ENCODE assay signal across 7 mouse cellular contexts in the genomic region with DNA sequence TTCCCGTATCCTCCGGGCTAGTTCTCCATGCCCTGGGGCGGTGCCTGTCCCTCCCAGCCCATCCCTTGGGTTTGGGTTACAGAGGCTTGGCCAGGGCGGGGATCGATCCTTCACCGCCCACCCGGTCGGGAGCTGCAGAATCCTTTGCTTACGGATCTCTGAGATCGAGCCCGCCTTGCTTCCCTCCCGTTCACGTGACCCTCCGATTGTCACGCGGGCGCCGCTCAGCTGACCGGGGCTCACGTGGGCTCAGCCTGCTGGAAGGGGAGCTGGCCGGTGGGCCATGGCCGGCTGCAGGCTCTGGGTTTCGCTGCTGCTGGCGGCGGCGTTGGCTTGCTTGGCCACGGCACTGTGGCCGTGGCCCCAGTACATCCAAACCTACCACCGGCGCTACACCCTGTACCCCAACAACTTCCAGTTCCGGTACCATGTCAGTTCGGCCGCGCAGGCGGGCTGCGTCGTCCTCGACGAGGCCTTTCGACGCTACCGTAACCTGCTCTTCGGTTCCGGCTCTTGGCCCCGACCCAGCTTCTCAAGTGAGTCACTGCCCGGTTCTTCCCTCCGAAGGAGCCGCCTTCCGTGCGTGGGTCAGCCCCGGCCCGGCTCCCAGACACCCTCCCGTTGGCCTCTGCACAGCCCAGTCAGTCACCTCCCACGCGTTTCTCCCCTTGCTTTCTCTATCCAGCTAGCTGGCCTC. TPM values are rescaled to one million over a fixed set of nuclear protein-coding genes. Genes with fewer than 3 reads are reported as not detected.
DNase-seq lines count a peak whose midpoint lies in the region; ATAC-seq lines count a peak whose summit lies in the region.

A gene (plus strand): TSS at position 100 of the 697 bp plus-strand sequence.
A gene (minus strand): TSS at position 407 of the 697 bp plus-strand sequence.

- intact Hi-C loops in gastrocnemius, postnatal 36 days (cut with DNase I): no loop called here
- intact Hi-C loops in left cerebral cortex, postnatal 4 days (cut with DNase I): no loop called here

- H3K36me3 ChIP-seq in intestine, embryonic 15.5 days: no peaks in the 10 kb centered on the region
- no peaks in the 10 kb centered on the region for H3K36me3 ChIP-seq in midbrain, embryonic 11.5 days (ENCODE audit: control insufficient read depth, insufficient read depth, low read length)

- H3K4me1 ChIP-seq in intestine, embryonic 15.5 days (replicated peaks): peaks cover 10% of the 10 kb centered on the region
- H3K4me1 ChIP-seq in midbrain, embryonic 11.5 days (ENCODE audit: control insufficient read depth, insufficient read depth, low read length): peaks cover 3% of the 10 kb centered on the region

- peak within 1 kb of the TSS; percentile 86 for H3K4me2 ChIP-seq in intestine, embryonic 15.5 days (replicated peaks)
- peak within 1 kb of the TSS; percentile 86 for H3K4me2 ChIP-seq in midbrain, embryonic 11.5 days

- no peaks in the 10 kb centered on the region for H3K9me3 ChIP-seq in intestine, embryonic 15.5 days
- H3K9me3 ChIP-seq in midbrain, embryonic 11.5 days (ENCODE audit: control insufficient read depth, low read length): no peaks in the 10 kb centered on the region

- peak within 1 kb of the TSS; percentile 50 for H3K9ac ChIP-seq in intestine, embryonic 15.5 days
- peak within 1 kb of the TSS; percentile 80 for H3K9ac ChIP-seq in midbrain, embryonic 11.5 days (ENCODE audit: low read length)

- ATAC-seq in intestine, embryonic 15.5 days: peak; percentile 88
- peak; percentile 92 for ATAC-seq in midbrain, embryonic 11.5 days (ENCODE audit: low FRiP score)

- peak within 1 kb of the TSS; percentile 56 for H3K4me3 ChIP-seq in intestine, embryonic 15.5 days (replicated peaks)
- H3K4me3 ChIP-seq in midbrain, embryonic 11.5 days (ENCODE audit: low read depth, low read length): peak within 1 kb of the TSS; percentile 58

- 2% methylated on average over 55 of the region's 55 CpGs for WGBS in intestine, embryonic 15.5 days
- WGBS in midbrain, embryonic 11.5 days: 4% methylated on average over 55 of the region's 55 CpGs

- no peaks in the 10 kb centered on the region for H3K27me3 ChIP-seq in intestine, embryonic 15.5 days (replicated peaks)
- H3K27me3 ChIP-seq in midbrain, embryonic 11.5 days (ENCODE audit: control insufficient read depth, insufficient read depth, low read length): no peaks in the 10 kb centered on the region; the same call in 1 of the 2 replicates

- peak; percentile 91 for DNase-seq in adrenal gland, adult 2 months
- peak; percentile 94 for DNase-seq in embryo, embryonic 10.5 days (ENCODE audit: low spot score)
- peak; percentile 73 to 76 for DNase-seq in gastrocnemius, postnatal 36 days
- peak; percentile 81 for DNase-seq in left cerebral cortex, postnatal 4 days
- peak; percentile 98 for DNase-seq in midbrain, embryonic 11.5 days (ENCODE audit: low spot score, missing footprints)
- DNase-seq in skeletal muscle tissue, adult 2 months (ENCODE audit: low read depth, low spot score): peak; percentile 90

- H3K27ac ChIP-seq in intestine, embryonic 15.5 days: peak within 1 kb of the TSS; percentile 4; the same call in 1 of the 2 replicates
- H3K27ac ChIP-seq in midbrain, embryonic 11.5 days (ENCODE audit: low read depth, low read length): no peak within 1 kb of the TSS

RNA-seq across cellular contexts. Expression of the first gene that starts in this region (rescaled TPM):
- 100 to 1,000 TPM; 134 to 162 TPM for total RNA-seq in adrenal gland, adult 2 months (2021)
- polyA plus RNA-seq in adrenal gland, adult 2 months (2012; rRNA removed): 123 and 137 TPM in 2 replicates
- total RNA-seq in gastrocnemius, postnatal 36 days (2021): 10 to 100 TPM; 22.6 to 23.6 TPM
- 108 and 120 TPM in 2 replicates for polyA plus RNA-seq in intestine, embryonic 15.5 days (2015; fragmentation: Nextera tagmentation; extraction: Ambion mirVana)
- 10 to 100 TPM; 31.4 to 33.0 TPM for total RNA-seq in left cerebral cortex, postnatal 4 days (2021)
- 50.7 and 53.3 TPM in 2 replicates for polyA plus RNA-seq in midbrain, embryonic 11.5 days (2014; fragmentation: Nextera tagmentation; extraction: Ambion mirVana)

RNA-seq across cellular contexts. Expression of the second gene that starts in this region (rescaled TPM):
- total RNA-seq in adrenal gland, adult 2 months (2021): 1 to 10 TPM; 2.5 to 3.5 TPM
- polyA plus RNA-seq in adrenal gland, adult 2 months (2012; rRNA removed): 4.1 and 4.4 TPM in 2 replicates
- under 1 TPM; 0.22 to 0.46 TPM for total RNA-seq in gastrocnemius, postnatal 36 days (2021)
- polyA plus RNA-seq in intestine, embryonic 15.5 days (2015; fragmentation: Nextera tagmentation; extraction: Ambion mirVana): 0.35 TPM in 1 of 2 replicates, not detected in the other
- total RNA-seq in left cerebral cortex, postnatal 4 days (2021): 1 to 10 TPM; 2.2 to 2.3 TPM
- 0.19 TPM in 1 of 2 replicates, not detected in the other for polyA plus RNA-seq in midbrain, embryonic 11.5 days (2014; fragmentation: Nextera tagmentation; extraction: Ambion mirVana)
